Mouse (Mus musculus) hindbrain, embryonic 11.5 days (tissue): ENCODE data around the gene Ankrd37. TPM values are rescaled to one million over a fixed set of nuclear protein-coding genes. Genes with fewer than 3 reads are reported as not detected.

Experiments used
- ATAC-seq: fragments of 200-750 bp; cut with Nextera tagmentation; 2 replicates; pipeline ENCODE4 v1.8.0; 2017; ENCODE audit warnings: mild to moderate bottlenecking, moderate TSS enrichment, moderate library complexity; ENCODE audit not compliant: low FRiP score
- DNase-seq: peaks from one replicate; pipeline ENCODE4 v3.0.0-alpha.2; 2015; ENCODE audit warnings: low spot score
- H3K27ac ChIP-seq: fragments of 300-500 bp; sonication (generic); 2 replicates; pipeline ENCODE4 v1.5.1; 2014; ENCODE audit warnings: mild to moderate bottlenecking, low read depth, low read length
- H3K27me3 ChIP-seq: fragments of 300-500 bp; sonication (generic); 2 replicates; pipeline ENCODE4 v1.6.1; 2014; ENCODE audit warnings: mild to moderate bottlenecking, low read length, moderate library complexity, mixed read lengths; ENCODE audit not compliant: control insufficient read depth, insufficient read depth
- H3K36me3 ChIP-seq: fragments of 300-500 bp; sonication (generic); 2 replicates; pipeline ENCODE4 v1.6.1; 2014; ENCODE audit warnings: mild to moderate bottlenecking, low read length, moderate library complexity, mixed read lengths; ENCODE audit not compliant: control insufficient read depth, insufficient read depth
- H3K4me1 ChIP-seq: fragments of 300-500 bp; sonication (generic); replicated peaks from 2 replicates; pipeline ENCODE4 v1.6.1; 2014; ENCODE audit warnings: low read length, mixed read lengths; ENCODE audit not compliant: control insufficient read depth, insufficient read depth
- H3K4me2 ChIP-seq: fragments of 300-500 bp; sonication (generic); replicated peaks from 2 replicates; pipeline ENCODE4 v1.6.1; 2014; ENCODE audit warnings: mild to moderate bottlenecking, low read depth, low read length
- H3K4me3 ChIP-seq: fragments of 300-500 bp; sonication (generic); 2 replicates; pipeline ENCODE4 v1.5.1; 2014; ENCODE audit warnings: low read depth, low read length
- H3K9ac ChIP-seq: fragments of 300-500 bp; sonication (generic); 2 replicates; pipeline ENCODE4 v1.6.1; 2014; ENCODE audit warnings: low read depth, low read length
- H3K9me3 ChIP-seq: fragments of 300-500 bp; sonication (generic); 2 replicates; pipeline ENCODE4 v1.6.1; 2016; ENCODE audit warnings: low read length; ENCODE audit not compliant: control insufficient read depth
- WGBS: fragments of 180-500 bp; shearing (Covaris S2); extraction: QIAGEN DNeasy Blood & Tissue Kit; methylation state at CpG from one replicate; pipeline ENCODE4 v1.1.7; 2014; 5-methylcytosine and 5-hydroxymethylcytosine counted together
- polyA plus RNA-seq: library from polyadenylated mRNA; unstranded; fragments of >200 nt; fragmentation: Nextera tagmentation; extraction: Ambion mirVana; gene quantifications from 2 replicates; pipeline ENCODE4 v1.2.1, GENCODE M21; 2014

Ankrd37 gene
- polyA plus RNA-seq, 1 experiment from 2014 or later: 19.2 TPM

DNA sequence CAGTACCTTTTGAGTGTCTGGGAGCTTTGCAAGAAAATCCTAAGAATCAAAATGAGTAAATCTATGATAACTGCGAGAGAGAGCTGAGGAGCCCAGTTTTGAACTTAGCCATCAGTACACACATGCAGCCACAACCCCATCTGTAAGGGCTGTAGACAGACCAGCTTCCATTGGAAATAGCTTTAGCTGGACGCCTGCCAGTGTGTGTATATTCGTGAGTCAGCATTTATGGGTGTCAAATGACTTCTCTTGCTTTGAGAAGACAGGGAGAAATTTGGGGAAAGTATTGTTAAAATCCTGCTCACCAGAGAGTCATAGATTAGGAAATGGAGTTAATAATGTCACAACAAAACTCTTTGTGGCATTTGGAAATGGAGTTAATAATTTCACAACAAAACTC is 18.8 kb downstream of the Ankrd37 start:
- no peak overlapping the region for H3K4me3 ChIP-seq
- whole genome bisulfite sequencing: 91% methylated on average over 3 of the region's 3 CpGs
- ATAC-seq (no peak), DNase-seq (no peak)
- no peaks in the 10 kb centered on the region for H3K27me3 ChIP-seq
- H3K27ac ChIP-seq: no peak overlapping the region
- H3K9me3 ChIP-seq: no peaks in the 10 kb centered on the region
- H3K4me1 ChIP-seq: no peaks in the 10 kb centered on the region
- H3K4me2 ChIP-seq: no peak overlapping the region
- no peak overlapping the region for H3K9ac ChIP-seq
- no peaks in the 10 kb centered on the region for H3K36me3 ChIP-seq

DNA sequence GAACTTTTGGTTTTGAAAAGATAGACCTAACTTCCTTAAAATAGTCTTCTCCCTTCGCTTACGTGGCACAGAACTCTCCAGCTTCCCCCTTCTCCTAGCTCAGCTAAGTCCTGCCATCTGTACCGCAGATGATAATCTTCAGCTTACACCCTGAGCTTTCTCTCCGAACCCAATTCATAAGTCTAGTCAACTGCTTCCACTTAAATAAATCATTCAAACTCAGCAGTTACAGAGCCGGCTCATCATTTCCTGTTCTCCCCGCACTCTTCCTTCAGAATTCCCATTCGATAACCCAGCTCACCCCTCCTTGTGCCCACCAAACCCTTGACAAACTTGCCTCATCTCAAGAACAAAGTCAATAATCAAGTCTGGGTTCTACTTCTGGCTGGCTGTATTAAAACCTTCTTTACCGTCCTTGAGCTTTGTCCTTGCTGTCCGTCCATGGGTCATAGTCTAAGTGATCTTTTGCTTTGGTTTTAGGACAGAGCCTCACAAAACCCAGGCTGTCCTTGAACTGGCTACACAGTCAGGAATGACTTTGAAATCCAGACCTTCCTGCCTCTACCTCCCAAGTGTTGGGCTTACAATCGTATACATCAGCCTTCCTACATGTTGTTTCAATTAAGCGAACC is 29.6 kb downstream of the Ankrd37 start:
- DNase-seq: no peak

DNA sequence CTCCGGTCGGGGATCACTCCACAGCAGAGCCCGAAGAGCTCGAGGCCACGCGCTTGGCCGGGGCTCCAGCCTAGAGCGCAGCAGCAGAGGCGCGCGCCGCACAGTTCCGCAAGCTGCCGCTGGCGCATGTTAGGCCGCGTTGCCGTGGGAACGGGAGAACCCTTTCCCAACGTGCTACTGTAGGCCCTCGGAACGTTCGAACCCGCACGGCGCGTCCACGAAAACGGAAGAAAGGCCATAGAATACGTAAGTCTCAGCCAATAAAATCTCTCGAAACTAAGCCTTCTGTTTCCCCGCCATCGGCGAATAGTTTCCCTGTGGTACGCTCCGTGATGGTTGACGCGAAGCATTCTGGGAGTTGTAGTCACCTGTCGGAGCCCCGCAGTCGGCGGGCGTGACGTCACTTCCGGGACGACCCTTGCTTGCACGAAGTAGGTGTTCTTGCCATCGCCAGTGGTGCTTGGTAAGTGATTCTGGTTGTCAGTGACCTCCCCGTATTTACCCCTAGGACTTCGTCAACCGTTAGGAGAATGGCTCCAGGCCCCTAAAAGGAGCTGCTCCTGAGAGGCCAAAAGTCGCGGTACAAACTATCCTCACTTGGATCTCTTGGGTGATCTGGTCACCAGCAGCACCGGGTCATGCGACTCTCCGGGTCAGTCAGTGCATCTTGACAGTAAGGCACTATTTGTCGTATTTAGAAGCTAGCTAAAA is 30.2 kb downstream of the Ankrd37 start, which contains the start of the genes 1700029J07Rik and Ufsp2:
TSS of gene 1700029J07Rik (minus strand) at position 127 of the 711 bp plus-strand sequence.
TSS of gene Ufsp2 (plus strand) at position 403 of the 711 bp plus-strand sequence.
- 1% methylated on average over 57 of the region's 57 CpGs for WGBS
- DNase-seq (peak; percentile 99), ATAC-seq (peak; percentile 98)
- Histone ChIP-seq H3K27ac (peak within 1 kb of the TSS; percentile 74), H3K9me3 (peaks cover 4% of the 10 kb centered on the region; the same call in 1 of the 2 replicates), H3K4me2 (peak within 1 kb of the TSS; percentile 42), H3K4me1 (0 out of 2 replicates have a peak, but pooled peaks cover 2% of the 10 kb centered on the region), H3K27me3 (no peaks in the 10 kb centered on the region), H3K4me3 (peak within 1 kb of the TSS; percentile 56), H3K36me3 (no peaks in the 10 kb centered on the region), H3K9ac (peak within 1 kb of the TSS; percentile 42)

More for the DNA sequence above, 29.6 kb downstream of the Ankrd37 start:
- Histone ChIP-seq H3K27me3 (no peaks in the 10 kb centered on the region), H3K9me3 (peaks cover 2% of the 10 kb centered on the region; the same call in 1 of the 2 replicates), H3K4me2 (peak overlapping the region; percentile 42), H3K4me1 (0 out of 2 replicates have a peak, but pooled peaks cover 2% of the 10 kb centered on the region), H3K36me3 (no peaks in the 10 kb centered on the region), H3K9ac (peak overlapping the region; percentile 13), H3K27ac (no peak overlapping the region), H3K4me3 (peak overlapping the region; percentile 56)
- no peak for ATAC-seq
- WGBS: 75% methylated on average over 11 of the region's 11 CpGs

DNA sequence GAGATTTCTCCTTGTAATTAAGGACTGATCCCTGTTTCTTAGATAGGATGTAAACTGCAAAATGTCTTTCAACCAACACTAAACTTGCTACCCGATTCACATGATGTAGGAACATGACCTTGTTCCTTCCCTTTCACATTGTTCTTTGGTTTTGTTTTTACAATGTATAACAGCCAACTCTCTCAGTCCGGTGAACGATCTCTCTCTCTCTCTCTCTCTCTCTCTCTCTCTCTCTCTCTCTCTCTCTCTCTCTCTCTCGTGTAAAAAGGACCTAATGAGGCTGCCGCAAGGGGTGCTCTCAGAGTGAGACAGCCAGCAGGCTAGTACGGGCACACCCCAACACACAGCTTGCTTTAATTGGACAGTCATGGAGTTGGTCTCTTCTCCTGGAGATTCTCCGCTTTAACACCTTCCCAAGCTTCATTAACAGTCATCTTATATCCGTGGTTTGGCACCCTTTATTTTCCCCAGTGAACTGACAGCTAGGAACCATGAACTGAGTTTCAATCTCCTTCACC is 31.5 kb downstream of the Ankrd37 start:
- 80% methylated on average over 8 of the region's 8 CpGs for WGBS
- no peaks in the 10 kb centered on the region for H3K36me3 ChIP-seq
- H3K4me1 ChIP-seq: 0 out of 2 replicates have a peak, but pooled peaks cover 2% of the 10 kb centered on the region
- H3K4me2 ChIP-seq: no peak overlapping the region
- H3K4me3 ChIP-seq: no peak overlapping the region
- H3K27me3 ChIP-seq: no peaks in the 10 kb centered on the region
- H3K9me3 ChIP-seq: peaks cover 4% of the 10 kb centered on the region; the same call in 1 of the 2 replicates
- H3K9ac ChIP-seq: no peak overlapping the region
- DNase-seq (no peak), ATAC-seq (no peak)
- no peak overlapping the region for H3K27ac ChIP-seq

DNA sequence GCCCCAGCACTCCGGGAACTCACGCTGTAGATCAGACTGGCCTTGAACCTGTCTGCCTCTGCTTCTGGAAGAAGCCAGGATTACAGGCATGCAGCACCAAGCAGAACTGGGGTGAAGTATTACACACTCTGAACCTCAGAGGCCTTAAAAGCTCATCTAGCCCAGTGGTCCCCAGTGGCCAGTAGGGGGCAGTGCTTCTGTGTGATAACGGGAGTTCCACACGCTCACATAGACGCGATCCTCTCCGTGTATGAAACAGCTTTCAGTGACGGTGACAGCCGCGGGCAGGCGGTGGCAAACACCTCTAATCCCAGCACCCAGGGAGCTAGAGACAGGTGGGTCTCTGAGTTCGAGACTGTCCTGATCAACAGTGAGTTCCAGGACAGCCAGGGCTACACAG is 34.6 kb downstream of the Ankrd37 start:
- Histone ChIP-seq H3K27ac (no peak overlapping the region), H3K36me3 (no peaks in the 10 kb centered on the region), H3K4me1 (0 out of 2 replicates have a peak, but pooled peaks cover under 1% of the 10 kb centered on the region), H3K9ac (no peak overlapping the region), H3K9me3 (peaks cover 4% of the 10 kb centered on the region; the same call in 1 of the 2 replicates), H3K27me3 (no peaks in the 10 kb centered on the region), H3K4me2 (no peak overlapping the region), H3K4me3 (no peak overlapping the region)
- no peak for DNase-seq
- no peak for ATAC-seq
- 93% methylated on average over 12 of the region's 12 CpGs for WGBS

DNA sequence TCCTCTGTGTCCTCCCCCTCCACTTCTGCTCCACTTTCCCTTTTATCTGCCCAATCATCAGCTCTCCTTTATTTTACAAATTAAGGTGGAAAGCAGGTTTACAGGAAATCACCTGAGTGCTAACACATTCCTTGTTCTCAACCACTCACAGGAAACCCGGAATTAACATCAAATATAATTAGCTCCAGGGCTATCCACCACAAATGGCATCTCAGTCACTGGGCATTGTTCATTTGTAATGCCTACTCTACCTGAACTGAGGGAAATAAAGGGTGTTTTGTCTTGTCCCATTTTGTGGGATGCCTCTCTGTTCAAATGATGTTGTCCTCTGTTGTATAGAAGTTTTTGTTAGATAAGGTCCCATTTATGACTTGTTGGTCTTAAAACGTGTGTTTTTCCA is 54.9 kb downstream of the Ankrd37 start:
- ATAC-seq (no peak), DNase-seq (no peak)
- Histone ChIP-seq H3K27ac (no peak overlapping the region), H3K4me1 (no peaks in the 10 kb centered on the region), H3K9ac (no peak overlapping the region), H3K4me3 (no peak overlapping the region), H3K4me2 (no peak overlapping the region), H3K36me3 (no peaks in the 10 kb centered on the region), H3K27me3 (no peaks in the 10 kb centered on the region), H3K9me3 (no peaks in the 10 kb centered on the region)
- WGBS: 67% methylated on average over 2 of the region's 2 CpGs

Other genes with a start within 250 kb of the Ankrd37 start
- gene Pdlim3, start 120.2 kb downstream of the Ankrd37 start, polyA plus RNA-seq: 2.9 and 3.4 TPM in 2 replicates
- gene Ccdc110, start 71.1 kb downstream of the Ankrd37 start, polyA plus RNA-seq: not detected in 2 replicates
- 3.9 and 4.2 TPM in 2 replicates for gene 1700029J07Rik, start 30.5 kb downstream of the Ankrd37 start, polyA plus RNA-seq
- 54.1 and 55.7 TPM in 2 replicates for gene Ufsp2, start 30.2 kb downstream of the Ankrd37 start, polyA plus RNA-seq
- gene Lrp2bp, start 6.4 kb downstream of the Ankrd37 start, polyA plus RNA-seq: 0.36 and 0.38 TPM in 2 replicates
- 18.5 and 21.9 TPM in 2 replicates for gene Cfap97, start 146.1 kb upstream of the Ankrd37 start, polyA plus RNA-seq
- 5.7 and 7.9 TPM in 2 replicates for gene Snx25, start 146.5 kb upstream of the Ankrd37 start, polyA plus RNA-seq
- 486 and 529 TPM in 2 replicates for gene Slc25a4, start 205.6 kb upstream of the Ankrd37 start, polyA plus RNA-seq